Mouse (Mus musculus): Measurements from ENCODE around the gene Ankrd55. TPM values are rescaled to one million over a fixed set of nuclear protein-coding genes. Genes with fewer than 3 reads are reported as not detected.
"Not testable (repeated sequence)": the region's sequence is repeated elsewhere in the genome, so short reads cannot be mapped to it uniquely, and the experiment has no call there.

Gene Ankrd55
- total and polyA plus RNA-seq, 3 experiments, result not detected

DNA sequence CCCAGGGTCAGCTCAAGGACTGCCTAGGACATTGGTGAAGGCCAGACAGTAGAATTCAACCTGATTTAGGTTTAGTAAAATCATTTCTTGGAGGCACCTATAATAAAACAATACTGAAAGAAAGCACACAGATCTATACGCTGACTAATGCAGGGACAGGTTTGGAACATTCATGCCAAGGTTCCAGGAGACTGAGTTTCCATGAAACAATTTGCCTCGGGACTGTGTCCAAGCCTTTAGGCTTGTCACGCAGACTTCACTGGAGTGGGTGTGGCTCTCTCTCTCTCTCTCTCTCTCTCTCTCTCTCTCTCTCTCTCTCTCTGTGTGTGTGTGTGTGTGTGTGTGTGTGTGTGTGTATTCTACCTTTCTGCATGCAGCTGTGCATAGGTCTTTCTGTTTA, 23.4 kb downstream of the Ankrd55 start:
- H3K4me3 ChIP-seq (ENCODE audit: control insufficient read depth in 1 of 2, insufficient read depth in 1 of 2, low read depth in 2 of 2, low read length in 2 of 2); H3K9me3 ChIP-seq (replicated peaks; ENCODE audit: insufficient read depth, low read length); H3K79me2 ChIP-seq (ENCODE audit: control insufficient read depth, insufficient read depth, low read length, poor library complexity); H3K9ac ChIP-seq (ENCODE audit: control insufficient read depth, low read depth, low read length, poor library complexity, severe bottlenecking); H3K27ac ChIP-seq (ENCODE audit: control insufficient read depth, low read depth, low read length); H3K4me1 ChIP-seq (ENCODE audit: control insufficient read depth in 1 of 2, insufficient read depth in 2 of 2, low read length in 2 of 2); H3K36me3 ChIP-seq (ENCODE audit: control insufficient read depth in 1 of 2, insufficient read depth in 2 of 2, low read length in 2 of 2); H3K27me3 ChIP-seq (ENCODE audit: control insufficient read depth in 1 of 2, insufficient read depth in 2 of 2, low read length in 2 of 2); DNase-seq (ENCODE audit: low read depth, low spot score): not testable (repeated sequence)

DNA sequence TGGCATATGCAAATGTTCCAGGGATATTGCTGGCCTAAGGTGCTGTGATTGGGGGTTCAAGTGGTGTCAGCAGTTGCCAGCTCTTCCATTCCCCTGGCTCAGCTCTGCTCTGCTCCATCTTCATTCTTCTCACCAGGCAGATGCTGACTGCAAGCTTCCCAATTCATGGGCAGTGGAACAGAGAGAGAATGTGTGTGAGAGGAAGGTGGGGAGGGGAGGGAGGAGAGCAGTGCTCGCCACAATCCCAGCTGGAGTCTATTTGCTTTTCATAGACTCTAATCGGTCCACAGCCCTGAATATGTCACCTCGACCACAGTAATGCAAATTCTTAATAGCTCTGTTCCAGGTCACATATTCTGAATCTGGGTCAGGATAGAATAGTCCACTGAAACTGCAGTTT, 27.2 kb downstream of the Ankrd55 start:
- no peak overlapping the region for H3K9ac ChIP-seq (ENCODE audit: control insufficient read depth, low read depth, low read length, poor library complexity, severe bottlenecking)
- no peak for DNase-seq (ENCODE audit: low read depth, low spot score)
- H3K36me3 ChIP-seq (ENCODE audit: control insufficient read depth in 1 of 2, insufficient read depth in 2 of 2, low read length in 2 of 2), result peaks cover 0 to 3% of the 10 kb centered on the region in 2 experiments; a peak in 1 of 4 replicates
- no peaks in the 10 kb centered on the region for H3K9me3 ChIP-seq (replicated peaks; ENCODE audit: insufficient read depth, low read length)
- peaks cover 0 to 7% of the 10 kb centered on the region in 2 experiments; a peak in 1 of 4 replicates for H3K4me1 ChIP-seq (ENCODE audit: control insufficient read depth in 1 of 2, insufficient read depth in 2 of 2, low read length in 2 of 2)
- TF ChIP-seq EP300 (IDR thresholded peaks at IDR 0.05; ENCODE audit: low read depth in 1 of 2, low read length in 2 of 2), result no peak
- no peak for TF ChIP-seq TAL1 (IDR thresholded peaks at IDR 0.05; ENCODE audit: low read length)
- TF ChIP-seq ZNF384 (IDR thresholded peaks at IDR 0.05; ENCODE audit: low read depth, low read length), result no peak
- TF ChIP-seq KAT2A (conservative IDR thresholded peaks at IDR 0.05; ENCODE audit: low read depth, low read length), result no peak
- no peak for TF ChIP-seq GABPA (IDR thresholded peaks at IDR 0.05; ENCODE audit: low read depth, low read length)
- TF ChIP-seq ZC3H11A (IDR thresholded peaks at IDR 0.05; ENCODE audit: low read depth, low read length), result no peak
- no peak for TF ChIP-seq POLR2AphosphoS2 (IDR thresholded peaks at IDR 0.05; ENCODE audit: low read length)
- TF ChIP-seq MXI1 (IDR thresholded peaks at IDR 0.05; ENCODE audit: low read depth, low read length), result no peak
- TF ChIP-seq ELF1 (IDR thresholded peaks at IDR 0.05; ENCODE audit: low read depth, low read length), result no peak
- TF ChIP-seq HCFC1 (IDR thresholded peaks at IDR 0.05; ENCODE audit: low read depth, low read length), result no peak
- TF ChIP-seq POLR2AphosphoS5 (IDR thresholded peaks at IDR 0.05; ENCODE audit: borderline replicate concordance, low read depth, low read length), result no peak
- TF ChIP-seq JUND (IDR thresholded peaks at IDR 0.05; ENCODE audit: low read depth, low read length), result no peak
- TF ChIP-seq E2F4 (IDR thresholded peaks at IDR 0.05; ENCODE audit: borderline replicate concordance, low read depth, low read length), result no peak
- no peak for TF ChIP-seq CHD2 (IDR thresholded peaks at IDR 0.05; ENCODE audit: low read length)
- TF ChIP-seq ZKSCAN1 (IDR thresholded peaks at IDR 0.05; ENCODE audit: low read depth, low read length), result no peak
- no peak for TF ChIP-seq RAD21 (IDR thresholded peaks at IDR 0.05; ENCODE audit: low read depth, low read length)
- TF ChIP-seq MAX (IDR thresholded peaks at IDR 0.05; ENCODE audit: low read length), result no peak
- no peak for TF ChIP-seq GATA1 (IDR thresholded peaks at IDR 0.05; ENCODE audit: low read depth, low read length)
- H3K4me3 ChIP-seq (ENCODE audit: control insufficient read depth in 1 of 2, insufficient read depth in 1 of 2, low read depth in 2 of 2, low read length in 2 of 2), result no peak overlapping the region
- no peaks in the 10 kb centered on the region for H3K79me2 ChIP-seq (ENCODE audit: control insufficient read depth, insufficient read depth, low read length, poor library complexity)
- peaks cover 0 to 6% of the 10 kb centered on the region in 2 experiments; a peak in 2 of 4 replicates for H3K27me3 ChIP-seq (ENCODE audit: control insufficient read depth in 1 of 2, insufficient read depth in 2 of 2, low read length in 2 of 2)
- H3K27ac ChIP-seq (ENCODE audit: control insufficient read depth, low read depth, low read length), result no peak overlapping the region
